Mouse (Mus musculus) adrenal gland, adult (tissue): ENCODE results near the gene Dis3l.
"Not testable (repeated sequence)": the region's sequence is repeated elsewhere in the genome, so short reads cannot be mapped to it uniquely, and the experiment has no call there.

ENCODE experiments used
- DNase-seq, 2 experiments: peaks; one replicate each; pipeline ENCODE4 v3.0.0; 2022 to 2023; ENCODE audit warnings: low spot score in 1 of 2; ENCODE audit not compliant: inconsistent age in 2 of 2

Gene Dis3l

GRCm38 (mm10) chr9:64323976-64324375 is 17.1 kb downstream of the Dis3l start:
- no peak for DNase-seq

DNA sequence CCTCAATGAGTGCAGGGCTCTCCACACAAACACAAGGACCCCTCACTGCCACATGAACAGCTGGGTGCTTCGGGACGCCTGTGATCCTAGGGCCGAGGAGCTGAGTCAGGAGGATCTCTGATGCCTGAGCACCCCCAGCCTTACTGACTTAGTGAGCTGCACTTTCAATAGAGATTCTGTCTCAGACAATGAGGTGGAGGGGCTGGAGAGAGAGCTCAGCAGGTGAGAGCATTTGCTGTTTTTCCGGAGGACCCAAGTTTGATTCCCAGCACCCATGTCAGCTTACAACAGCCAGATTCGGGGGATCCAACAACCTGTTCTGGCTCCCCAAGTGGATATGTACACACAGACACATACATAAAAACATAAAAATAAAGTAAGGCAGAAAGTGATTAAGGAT is 24.1 kb downstream of the Dis3l start:
- DNase-seq: no peak

GRCm38 (mm10) chr9:64314696-64315095 is 26.4 kb downstream of the Dis3l start:
- DNase-seq: no peak

DNA sequence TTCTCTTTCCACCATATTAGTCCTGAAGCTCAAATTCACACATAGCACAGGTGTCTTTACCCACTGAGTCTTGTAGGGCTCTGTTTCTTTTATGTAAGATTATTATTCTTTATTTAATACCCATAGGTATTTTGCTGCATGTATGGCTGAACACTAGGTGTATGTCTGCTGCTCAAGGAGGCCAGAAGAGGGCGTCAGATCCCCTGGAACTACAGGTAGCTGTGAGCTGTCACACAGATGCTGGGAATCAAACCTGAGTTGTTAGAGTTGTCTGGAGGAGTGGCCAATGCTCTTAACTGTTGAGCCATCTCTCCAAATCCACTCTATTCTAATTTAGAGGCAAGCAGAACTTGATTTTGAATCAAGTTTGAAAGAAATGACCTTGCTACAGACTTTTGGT is 29.0 kb downstream of the Dis3l start:
- no peak for DNase-seq

DNA sequence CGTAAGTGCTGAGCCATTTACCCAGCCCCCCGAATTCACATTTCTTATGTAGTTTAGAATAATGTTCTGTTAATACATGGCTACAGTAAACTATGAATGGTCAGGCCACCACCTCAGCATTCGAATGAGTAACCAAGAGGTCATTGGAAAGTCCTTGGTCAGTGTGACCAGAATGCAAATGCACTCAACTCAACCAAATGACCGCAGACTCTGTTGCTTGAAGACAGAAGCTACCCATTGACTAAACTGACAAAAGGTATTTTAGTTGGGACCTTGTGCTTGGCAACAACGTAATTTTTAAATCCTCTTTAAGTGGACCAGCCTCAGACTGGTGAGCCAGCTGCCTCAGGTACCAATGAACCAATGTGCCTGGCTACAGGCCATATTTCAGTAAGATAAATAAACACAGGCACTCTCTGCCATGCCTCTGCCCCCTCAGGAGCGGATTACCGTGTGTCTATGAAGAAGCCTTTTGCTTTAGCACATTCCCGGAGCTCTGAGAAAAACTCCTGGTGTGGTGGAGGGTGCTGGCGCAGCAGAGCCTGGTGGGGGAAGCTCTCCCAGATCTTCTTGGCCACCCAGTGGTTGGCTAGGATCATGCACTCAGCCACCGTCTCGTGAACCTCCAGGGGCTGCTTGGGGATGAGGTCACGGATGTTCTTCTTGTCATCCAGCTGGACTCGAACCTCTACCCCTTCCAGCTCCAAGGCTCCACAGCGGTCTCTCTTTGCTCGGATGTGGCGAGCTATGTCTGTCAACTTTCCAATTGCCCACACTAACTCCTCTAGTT is 29.9 kb downstream of the Dis3l start:
- no peak for DNase-seq

DNA sequence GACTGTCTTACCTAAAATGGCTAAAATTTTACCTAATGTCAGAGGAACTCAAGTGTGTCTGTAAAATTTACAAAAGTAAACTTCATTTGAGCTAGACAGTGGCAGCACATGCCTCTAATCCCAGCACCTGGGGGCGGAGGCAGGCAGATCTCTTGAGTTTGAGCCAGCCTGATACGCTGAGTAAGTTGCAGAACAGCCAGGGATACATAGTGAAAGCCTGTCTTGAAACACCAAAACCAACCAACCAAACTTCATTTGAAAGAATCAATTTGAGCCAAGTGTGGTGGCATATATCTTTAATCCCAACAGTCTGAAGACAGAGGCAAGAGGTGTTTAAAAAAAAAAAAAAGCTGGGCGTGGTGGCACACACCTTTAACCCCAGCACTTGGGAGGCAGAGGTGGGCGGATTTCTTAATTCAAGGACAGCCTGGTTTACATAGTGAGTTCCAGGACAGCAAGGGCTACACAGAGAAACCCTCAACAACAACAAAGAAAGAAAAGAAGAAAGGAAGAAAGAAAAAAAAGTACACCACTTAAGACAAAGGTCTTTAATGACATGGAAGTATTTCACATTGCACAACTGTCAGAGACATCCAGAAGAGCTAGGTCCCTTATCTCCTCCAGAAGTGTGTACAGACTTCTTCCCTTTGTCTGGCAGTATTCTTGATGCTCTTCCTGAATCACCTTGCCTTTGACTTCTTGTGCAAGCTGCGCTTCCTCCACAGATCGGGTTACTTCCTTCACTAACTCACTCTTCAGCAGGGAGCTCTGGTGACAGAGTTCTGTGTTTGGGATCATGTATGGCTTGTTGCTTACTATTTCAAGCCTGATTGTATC is 34.4 kb downstream of the Dis3l start:
- no peak for DNase-seq

- DNase-seq: not testable (repeated sequence)
Observed at GRCm38 (mm10) chr9:64303086-64303485, 38.0 kb downstream of the Dis3l start.

DNA sequence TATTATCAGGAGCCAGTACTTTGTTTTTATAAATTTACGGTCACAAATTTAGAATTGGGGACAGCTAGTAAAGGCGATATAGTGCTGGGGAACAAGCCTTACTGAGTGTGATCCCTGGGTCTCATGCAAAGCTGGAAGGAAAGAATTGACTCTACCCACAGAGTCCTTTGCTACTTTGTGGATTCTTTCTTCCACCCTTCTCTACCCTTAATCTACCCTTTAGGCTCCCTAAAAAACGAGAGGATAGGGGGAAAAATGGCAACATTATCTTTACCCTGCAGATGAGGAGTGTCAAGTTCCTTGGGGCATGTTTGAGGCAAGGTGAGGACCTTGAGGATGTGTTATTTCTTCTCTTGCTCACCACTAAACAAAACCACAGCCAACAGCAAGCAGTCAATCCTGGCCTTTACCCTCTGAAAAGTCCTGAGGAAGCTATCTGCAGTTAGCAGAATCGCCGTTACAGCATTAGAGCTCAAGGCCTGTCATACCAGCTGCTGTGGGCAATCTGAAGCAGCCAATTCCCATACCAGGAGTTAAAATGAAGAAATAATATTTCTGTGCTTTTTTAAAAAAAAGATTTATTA is 58.6 kb downstream of the Dis3l start:
- no peak for DNase-seq

- no peak for DNase-seq
Observed at GRCm38 (mm10) chr9:64281781-64282178, 59.3 kb downstream of the Dis3l start.

- peak; percentile 95 to 99 for DNase-seq
Observed at GRCm38 (mm10) chr9:64281105-64281780, 59.8 kb downstream of the Dis3l start, which contains the start of gene Tipin. TSS of gene Tipin (plus strand) at chr9:64281581.

GRCm38 (mm10) chr9:64278665-64279310 is 62.3 kb downstream of the Dis3l start:
- no peak for DNase-seq

DNA sequence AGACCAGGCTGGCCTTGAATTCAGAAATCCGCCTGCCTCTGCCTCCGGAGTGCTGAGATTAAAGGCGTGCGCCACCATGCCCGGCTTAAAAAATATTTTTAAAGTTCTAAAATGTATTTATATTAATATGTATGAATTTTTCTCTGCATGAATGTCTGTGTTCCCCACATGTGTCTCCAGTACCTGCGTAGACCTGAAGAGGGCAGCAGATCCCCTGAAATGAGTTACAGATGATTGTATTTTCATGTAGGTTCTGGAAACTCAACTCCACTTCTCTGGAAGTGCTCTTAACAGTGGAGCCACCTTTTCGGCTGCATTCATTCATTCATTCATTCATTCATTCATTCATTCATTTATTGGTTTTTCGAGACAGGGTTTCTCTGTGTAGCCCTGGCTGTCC is 63.4 kb downstream of the Dis3l start:
- DNase-seq: peak; percentile 62 to 87

- DNase-seq: no peak
Observed at GRCm38 (mm10) chr9:64274919-64275318, 66.2 kb downstream of the Dis3l start.

DNA sequence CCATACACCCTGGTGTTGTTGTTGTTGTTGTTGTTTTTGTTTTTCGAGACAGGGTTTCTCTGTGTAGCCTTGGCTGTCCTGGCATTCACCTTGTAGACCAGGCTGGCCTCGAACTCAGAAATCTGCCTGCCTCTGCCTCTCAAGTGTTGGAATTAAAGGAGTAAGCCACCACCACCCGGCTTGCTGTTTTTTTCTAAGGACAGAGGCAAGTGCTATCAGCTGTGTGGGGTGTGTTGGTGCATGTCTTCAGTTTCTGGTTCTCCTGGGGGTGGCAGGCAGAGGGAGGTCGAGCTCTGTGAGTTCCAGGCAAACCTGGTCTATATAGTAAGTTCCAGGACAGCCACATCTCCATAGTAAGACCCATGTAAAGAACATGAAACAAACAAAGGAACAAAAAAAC is 66.8 kb downstream of the Dis3l start:
- no peak for DNase-seq

- no peak for DNase-seq
Observed at GRCm38 (mm10) chr9:64273757-64274156, 67.3 kb downstream of the Dis3l start.

- DNase-seq: peak; percentile 19 to 71
Observed at GRCm38 (mm10) chr9:64272611-64273010, 68.5 kb downstream of the Dis3l start.

- no peak for DNase-seq
Observed at GRCm38 (mm10) chr9:64271249-64271648, 69.8 kb downstream of the Dis3l start.

DNA sequence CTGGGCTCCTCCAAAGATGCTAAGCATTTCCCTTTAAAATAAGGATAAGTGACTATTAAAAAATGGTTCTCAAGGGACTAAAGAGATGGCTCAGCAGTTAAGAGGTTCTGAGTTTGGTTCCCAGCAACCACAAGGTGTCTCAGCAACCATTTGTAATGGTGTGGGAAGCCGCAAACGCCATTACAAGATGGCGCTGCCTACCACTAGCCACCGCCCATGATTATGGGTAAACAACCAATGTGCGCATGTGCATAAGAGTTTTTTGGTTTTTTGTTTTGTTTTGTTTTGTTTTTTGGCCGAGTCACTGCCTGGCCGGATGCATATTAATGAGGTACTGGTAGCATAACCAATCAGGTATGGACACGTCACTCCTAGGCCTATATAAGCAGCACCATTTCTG is 72.3 kb downstream of the Dis3l start:
- DNase-seq: not testable (repeated sequence)

DNA sequence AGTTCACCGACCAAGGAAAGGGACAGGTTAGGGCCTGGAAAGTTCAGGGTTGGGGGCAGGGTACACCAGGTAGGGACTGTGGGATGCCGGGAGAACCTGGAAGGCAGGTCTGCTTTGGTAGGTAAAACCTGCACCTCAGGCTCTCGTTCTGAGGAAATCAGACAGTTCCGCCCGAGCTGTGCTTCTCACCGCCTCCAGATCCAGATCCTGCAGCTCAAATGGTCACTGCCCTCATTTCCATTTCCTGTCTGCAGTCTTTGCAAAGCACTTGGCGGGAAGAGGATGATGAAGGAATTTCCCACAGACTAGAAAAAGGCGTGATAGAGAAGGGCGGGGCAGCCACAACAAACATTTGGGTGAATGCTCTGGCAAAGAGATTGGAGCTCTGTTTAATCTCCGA is 72.9 kb downstream of the Dis3l start:
- no peak for DNase-seq

DNA sequence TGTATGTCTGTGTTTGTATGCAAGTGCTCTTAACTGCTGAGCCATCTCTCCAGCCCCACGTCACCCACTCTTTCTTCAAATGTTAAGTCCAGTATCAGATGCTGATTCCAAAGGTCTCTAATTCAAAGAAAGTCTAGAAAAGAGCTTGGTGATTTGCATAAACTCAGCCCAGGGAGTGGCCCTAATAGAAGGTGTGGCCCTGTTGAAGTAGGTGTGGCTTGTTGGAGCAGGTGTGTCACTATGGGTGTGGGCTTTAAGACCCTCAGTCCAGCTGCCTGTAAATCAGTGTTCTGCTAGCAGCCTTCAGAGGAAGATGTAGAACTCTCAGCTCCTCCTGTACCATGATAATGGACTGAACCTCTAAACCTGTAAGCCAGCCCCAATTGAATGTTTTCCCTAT is 73.9 kb downstream of the Dis3l start:
- no peak for DNase-seq

- DNase-seq: no peak
Observed at GRCm38 (mm10) chr9:64264813-64265212, 76.3 kb downstream of the Dis3l start.
